Mouse (Mus musculus) stomach, postnatal 0 days (tissue): Measurements from ENCODE around the gene Gm26938. TPM values are rescaled to one million over a fixed set of nuclear protein-coding genes. Genes with fewer than 3 reads are reported as not detected.

ENCODE experiments used
- ATAC-seq: fragments of 200-750 bp; cut with Nextera tagmentation; 2 replicates; pipeline ENCODE4 v1.8.0; 2017; ENCODE audit not compliant: low FRiP score, low TSS enrichment
- DNase-seq: peaks from one replicate; pipeline ENCODE4 v3.0.0-alpha.2; 2016; ENCODE audit warnings: low spot score
- H3K27ac ChIP-seq: fragments of 300-500 bp; sonication (generic); replicated peaks from 2 replicates; pipeline ENCODE4 v1.5.1; 2014; ENCODE audit warnings: mild to moderate bottlenecking, control low read depth
- H3K27me3 ChIP-seq: fragments of 300-500 bp; sonication (generic); 2 replicates; pipeline ENCODE4 v1.6.1; 2014; ENCODE audit warnings: low read length; ENCODE audit not compliant: control insufficient read depth, insufficient read depth
- H3K36me3 ChIP-seq: fragments of 300-500 bp; sonication (generic); 2 replicates; pipeline ENCODE4 v1.6.1; 2014; ENCODE audit warnings: low read length, mixed read lengths; ENCODE audit not compliant: control insufficient read depth, insufficient read depth
- H3K4me1 ChIP-seq: fragments of 300-500 bp; sonication (generic); replicated peaks from 2 replicates; pipeline ENCODE4 v1.6.1; 2014; ENCODE audit warnings: antibody characterized with exemption; ENCODE audit not compliant: control insufficient read depth, insufficient read depth
- H3K4me2 ChIP-seq: fragments of 300-500 bp; sonication (generic); replicated peaks from 2 replicates; pipeline ENCODE4 v1.6.1; 2014; ENCODE audit warnings: low read depth, mild to moderate bottlenecking, control low read depth, moderate library complexity
- H3K4me3 ChIP-seq: fragments of 300-500 bp; sonication (generic); 2 replicates; pipeline ENCODE4 v1.5.1; 2014; ENCODE audit warnings: low read depth, low read length, control low read depth
- H3K9ac ChIP-seq: fragments of 300-500 bp; sonication (generic); 2 replicates; pipeline ENCODE4 v1.6.1; 2014; ENCODE audit warnings: mild to moderate bottlenecking, low read length, control low read depth, mixed read lengths
- H3K9me3 ChIP-seq: fragments of 300-500 bp; sonication (generic); 2 replicates; pipeline ENCODE4 v1.6.1; 2016; ENCODE audit warnings: low read length; ENCODE audit not compliant: control insufficient read depth
- CTCF ChIP-seq: IDR thresholded peaks from 2 replicates; pipeline ENCODE4 v1.5.1; 2016; ENCODE audit warnings: antibody characterized with exemption, low read depth, mild to moderate bottlenecking, moderate library complexity
- EP300 ChIP-seq: optimal IDR thresholded peaks from 2 replicates; pipeline ENCODE3; 2016; ENCODE audit warnings: antibody characterized with exemption
- WGBS: fragments of 180-500 bp; shearing (Covaris S2); extraction: QIAGEN DNeasy Blood & Tissue Kit; methylation state at CpG from one replicate; pipeline ENCODE4 v1.1.7; 2014; 5-methylcytosine and 5-hydroxymethylcytosine counted together
- polyA plus RNA-seq: library from polyadenylated mRNA; unstranded; fragments of >200 nt; fragmentation: Nextera tagmentation; extraction: Ambion mirVana; gene quantifications from 2 replicates; pipeline ENCODE4 v1.2.1, GENCODE M21; 2015

Gm26938 gene
- polyA plus RNA-seq, 1 experiment from 2014 or later, result not detected

DNA sequence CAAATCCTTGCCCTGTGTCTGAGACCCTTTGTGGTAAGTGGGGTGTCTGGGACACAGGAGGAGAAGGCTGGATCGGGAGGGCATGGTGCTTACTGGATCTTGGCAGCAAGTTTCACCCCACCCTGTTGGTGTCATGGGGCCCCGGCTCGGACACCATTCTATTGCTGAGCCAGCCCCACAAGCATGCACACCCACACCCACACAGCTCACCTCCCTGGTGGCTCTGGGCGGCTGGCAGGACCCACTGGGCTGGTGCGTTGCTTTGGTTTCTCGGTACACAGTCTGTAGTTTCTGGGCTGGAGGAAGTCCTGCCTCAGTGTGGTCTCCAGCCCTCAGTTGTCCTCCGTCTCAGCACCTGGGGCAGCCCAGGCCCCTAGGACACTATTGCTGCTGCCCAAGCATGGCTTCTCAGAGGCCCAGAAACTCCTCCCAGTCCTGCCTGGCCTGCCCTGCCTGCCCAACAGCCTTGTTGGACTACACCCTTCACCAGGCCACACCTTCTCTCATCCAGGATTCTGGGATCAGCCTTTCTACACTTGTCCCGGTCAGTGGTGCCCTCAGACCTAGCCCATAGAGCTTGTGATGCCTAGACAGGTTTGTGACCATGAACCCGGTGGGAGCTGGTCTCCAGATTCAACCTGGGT lies 6.5 kb downstream of the Gm26938 start, which contains the start of gene Tmem184a:
Tmem184a (minus strand) TSS at position 380 of the 644 bp plus-strand sequence.
- peak; percentile 63 for ATAC-seq
- DNase-seq, result peak; percentile 73
- H3K27ac ChIP-seq, result peak within 1 kb of the TSS; percentile 86
- H3K9me3 ChIP-seq, result no peaks in the 10 kb centered on the region
- H3K4me3 ChIP-seq, result peak within 1 kb of the TSS; percentile 10; the same call in 1 of the 2 replicates
- whole genome bisulfite sequencing, result 64% methylated on average over 9 of the region's 9 CpGs
- peaks cover 8% of the 10 kb centered on the region; the same call in 1 of the 2 replicates for H3K36me3 ChIP-seq
- H3K27me3 ChIP-seq, result no peaks in the 10 kb centered on the region
- TF ChIP-seq CTCF, result no peak
- no peak for TF ChIP-seq EP300
- H3K4me2 ChIP-seq, result peak within 1 kb of the TSS; percentile 32
- H3K4me1 ChIP-seq, result no peaks in the 10 kb centered on the region
- H3K9ac ChIP-seq, result peak within 1 kb of the TSS; percentile 43

DNA sequence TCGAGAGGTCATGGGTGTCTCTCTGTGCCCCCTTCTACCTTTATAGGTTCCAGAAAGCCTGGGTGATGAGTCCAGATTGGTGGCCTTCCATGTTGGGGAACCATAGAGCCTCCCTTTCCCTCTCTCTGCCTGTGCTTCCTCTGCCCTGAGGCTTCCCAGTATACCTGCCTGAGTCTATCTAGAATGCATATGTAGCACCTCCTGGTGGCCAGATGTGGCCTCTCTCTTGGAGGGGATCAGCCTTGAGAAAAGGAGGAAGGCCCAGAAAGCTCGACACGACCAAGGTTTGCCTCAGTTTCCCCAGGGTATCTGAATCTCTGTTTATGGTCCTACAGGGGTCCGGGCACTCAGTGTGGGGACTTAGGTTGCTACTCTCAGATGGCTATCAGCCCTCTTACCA lies 7.4 kb downstream of the Gm26938 start:
- Histone ChIP-seq H3K4me2 (peak overlapping the region; percentile 32), H3K4me1 (no peaks in the 10 kb centered on the region), H3K4me3 (no peak overlapping the region; the same call in 1 of the 2 replicates), H3K9me3 (no peaks in the 10 kb centered on the region), H3K9ac (peak overlapping the region; percentile 43), H3K36me3 (peaks cover 8% of the 10 kb centered on the region; the same call in 1 of the 2 replicates), H3K27ac (peak overlapping the region; percentile 86), H3K27me3 (no peaks in the 10 kb centered on the region)
- WGBS, result 42% methylated on average over 4 of the region's 4 CpGs
- DNase-seq, result peak; percentile 81
- ATAC-seq, result peak; percentile 50; the same call in 1 of the 2 replicates
- TF ChIP-seq EP300, result no peak
- peak; percentile 81 for TF ChIP-seq CTCF

DNA sequence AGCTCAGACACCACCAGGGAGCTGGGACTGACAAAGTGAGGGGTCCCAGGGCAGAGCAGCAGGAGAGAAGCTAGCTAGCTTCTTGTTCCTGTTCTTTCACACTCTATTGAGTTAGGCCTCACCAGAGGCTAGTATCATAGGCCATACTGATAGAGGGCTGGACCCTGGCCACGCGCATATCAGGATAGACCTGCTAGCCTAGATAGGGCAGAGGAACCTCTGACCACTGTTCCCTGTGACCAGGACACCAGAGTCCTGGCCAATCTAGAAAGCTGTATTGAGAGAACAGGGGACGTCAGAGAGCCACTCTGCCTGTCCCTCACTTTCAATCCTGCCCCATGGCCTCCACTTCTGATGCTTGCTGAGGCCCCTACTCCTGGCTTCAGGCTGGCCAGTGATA lies 8.2 kb downstream of the Gm26938 start:
- Histone ChIP-seq H3K36me3 (peaks cover 7% of the 10 kb centered on the region; the same call in 1 of the 2 replicates), H3K9me3 (no peaks in the 10 kb centered on the region), H3K4me2 (0 out of 2 replicates have a peak overlapping the region, but pooled peaks have one; percentile 32), H3K27ac (peak overlapping the region; percentile 35; the same call in 1 of the 2 replicates), H3K4me3 (no peak overlapping the region), H3K9ac (no peak overlapping the region), H3K4me1 (no peaks in the 10 kb centered on the region), H3K27me3 (no peaks in the 10 kb centered on the region)
- 74% methylated on average over 3 of the region's 3 CpGs for WGBS
- ATAC-seq (no peak), DNase-seq (no peak)
- TF ChIP-seq EP300 (no peak), CTCF (no peak)

DNA sequence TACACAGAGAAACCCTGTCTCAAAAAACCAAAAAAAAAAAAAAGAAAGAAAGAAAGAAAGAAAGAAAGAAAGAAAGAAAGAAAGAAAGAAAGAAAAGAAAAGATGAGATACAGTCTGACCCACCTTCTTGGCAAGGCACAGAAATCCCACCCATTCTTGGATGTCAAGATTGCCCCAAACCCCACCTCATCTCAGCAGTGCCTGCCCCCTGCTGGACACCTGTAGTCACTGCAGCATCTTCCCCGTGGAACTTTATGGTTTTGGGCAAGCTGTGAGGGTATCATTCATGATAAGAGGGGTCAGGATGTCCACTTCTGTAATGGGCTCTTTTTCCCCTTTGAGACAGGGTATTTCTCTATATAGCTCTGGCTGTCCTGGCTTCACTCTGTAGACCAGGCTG lies 8.9 kb downstream of the Gm26938 start:
- Histone ChIP-seq H3K9me3 (no peaks in the 10 kb centered on the region), H3K4me3 (no peak overlapping the region), H3K27me3 (no peaks in the 10 kb centered on the region), H3K4me1 (no peaks in the 10 kb centered on the region), H3K27ac (no peak overlapping the region), H3K4me2 (no peak overlapping the region), H3K36me3 (0 out of 2 replicates have a peak, but pooled peaks cover under 1% of the 10 kb centered on the region), H3K9ac (no peak overlapping the region)
- DNase-seq (peak; percentile 29), ATAC-seq (no peak)
- peak; percentile 80 for TF ChIP-seq CTCF
- TF ChIP-seq EP300, result no peak
- WGBS, result 9% methylated on average over 1 of the region's 1 CpGs

DNA sequence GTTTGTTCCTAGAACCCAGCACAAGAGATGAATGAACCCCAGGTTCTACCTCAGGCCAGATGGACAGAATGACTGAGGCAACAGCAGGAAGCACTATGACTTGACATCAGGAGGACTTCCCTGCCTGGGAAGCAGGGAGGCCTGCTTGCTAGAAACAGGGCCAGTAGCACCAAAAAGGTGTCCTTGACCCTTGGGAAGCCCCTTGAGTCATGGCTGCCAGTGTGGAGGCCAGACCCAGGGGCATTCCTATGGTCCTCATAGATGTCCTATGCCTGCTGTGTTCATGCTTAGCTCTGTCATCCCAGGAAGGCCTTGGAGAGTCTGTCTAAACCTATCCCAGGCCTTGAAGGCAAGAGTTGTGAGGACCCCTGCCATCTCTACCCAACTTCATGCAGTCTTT lies 9.8 kb downstream of the Gm26938 start:
- ATAC-seq (no peak), DNase-seq (no peak)
- Histone ChIP-seq H3K4me2 (no peak overlapping the region), H3K27me3 (no peaks in the 10 kb centered on the region), H3K9ac (no peak overlapping the region), H3K36me3 (no peaks in the 10 kb centered on the region), H3K27ac (no peak overlapping the region), H3K9me3 (no peaks in the 10 kb centered on the region), H3K4me1 (no peaks in the 10 kb centered on the region), H3K4me3 (no peak overlapping the region)
- TF ChIP-seq CTCF (no peak), EP300 (no peak)

DNA sequence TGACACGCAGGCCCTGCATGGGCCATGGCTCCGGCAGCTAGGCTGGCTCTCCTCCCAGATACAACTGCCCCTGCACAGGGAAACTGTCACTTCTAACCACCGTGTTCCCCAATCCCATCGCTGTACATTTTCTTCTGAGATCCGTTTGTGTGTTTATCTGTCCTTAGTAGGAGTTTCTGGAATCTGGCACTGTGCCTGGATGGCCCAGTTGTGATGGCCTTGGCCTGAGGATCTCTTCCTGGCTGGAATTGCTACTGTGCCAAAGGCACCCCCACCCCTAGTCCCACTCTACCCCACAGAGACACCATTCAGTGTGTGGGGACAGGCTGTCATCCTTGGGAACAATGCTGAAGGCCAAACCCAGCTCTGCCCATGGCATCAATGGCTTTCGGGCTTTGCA lies 10.2 kb downstream of the Gm26938 start:
- ATAC-seq (no peak), DNase-seq (no peak)
- no peaks in the 10 kb centered on the region for H3K27me3 ChIP-seq
- WGBS, result 45% methylated on average over 6 of the region's 6 CpGs
- no peaks in the 10 kb centered on the region for H3K9me3 ChIP-seq
- no peaks in the 10 kb centered on the region for H3K36me3 ChIP-seq
- TF ChIP-seq CTCF, result no peak
- H3K4me1 ChIP-seq, result no peaks in the 10 kb centered on the region
- H3K4me3 ChIP-seq, result no peak overlapping the region
- 0 out of 2 replicates have a peak overlapping the region, but pooled peaks have one; percentile 30 for H3K27ac ChIP-seq
- no peak overlapping the region for H3K9ac ChIP-seq
- H3K4me2 ChIP-seq, result no peak overlapping the region
